Mouse (Mus musculus): Measurements from ENCODE around the gene Pld5.

Gene Pld5

DNA sequence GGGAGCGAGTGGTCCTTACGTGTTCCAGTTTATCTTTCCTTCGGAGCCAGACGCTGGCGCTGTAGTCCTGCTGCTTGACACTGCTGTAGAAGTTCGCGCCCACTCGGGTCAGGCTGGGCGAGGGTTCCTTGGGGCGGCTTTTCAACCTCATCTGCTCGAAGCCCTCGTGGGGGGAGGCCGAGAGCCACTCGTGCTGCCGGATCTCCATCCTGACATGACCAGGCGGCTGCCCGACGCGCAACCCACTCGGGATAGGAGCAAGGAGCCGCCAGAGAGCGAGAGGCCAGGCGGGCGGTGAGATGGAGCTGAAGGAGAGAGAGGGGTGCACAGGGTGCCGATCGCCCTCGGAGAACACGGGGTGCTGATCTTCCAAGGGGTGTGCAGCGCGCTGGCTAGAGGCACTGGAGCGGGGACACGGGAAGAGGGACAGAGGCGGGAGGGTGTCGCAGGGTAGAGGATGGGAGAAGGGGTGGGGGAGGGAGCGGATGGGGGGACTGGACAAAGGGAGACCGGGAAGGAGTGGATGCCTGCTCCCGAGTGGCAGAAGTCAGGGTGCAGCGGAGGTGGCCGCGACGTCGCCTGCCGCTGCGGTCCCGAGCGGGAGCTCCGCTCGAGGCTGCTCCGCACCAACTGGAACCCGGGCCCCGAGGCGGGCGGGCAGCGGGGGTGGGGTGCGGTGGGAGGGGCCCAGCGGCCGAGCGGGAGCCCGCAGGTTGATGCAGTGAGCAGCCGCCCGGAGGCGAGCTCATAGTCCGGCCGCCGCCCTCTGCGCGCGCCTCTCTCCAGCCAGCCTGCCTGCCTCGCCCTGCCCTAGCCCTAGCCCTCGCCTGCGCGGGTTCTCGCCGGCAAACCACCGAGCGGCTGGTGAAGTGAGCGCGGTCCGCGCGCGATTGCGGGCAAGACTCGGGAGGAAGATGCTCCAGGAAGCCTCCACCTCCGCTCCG lies at the start of gene Pld5:
Gene Pld5, minus strand, starts transcription at position 646 of the 944 bp plus-strand sequence.
- DNase-seq (ENCODE audit: low spot score) = peak; percentile 49

DNA sequence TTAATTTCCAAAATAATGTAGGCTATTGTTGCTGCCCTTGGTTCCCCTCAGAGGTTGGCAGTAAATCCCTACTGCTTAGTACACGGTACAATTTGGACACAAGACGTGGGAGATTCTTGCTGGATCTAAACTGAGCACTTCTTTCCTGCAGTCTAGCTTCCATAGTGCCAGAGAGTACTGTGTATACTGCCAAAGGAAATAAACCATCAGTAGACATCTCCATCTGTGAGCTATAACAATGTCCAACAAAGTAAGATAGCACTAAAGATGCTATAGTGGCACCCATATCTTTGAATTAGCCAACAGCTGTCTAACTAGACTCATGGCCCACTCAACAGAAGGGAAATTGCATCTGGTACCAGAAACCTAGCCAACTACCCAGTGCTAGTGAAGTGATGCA lies 40.0 kb upstream of the Pld5 start:
- DNase-seq (ENCODE audit: low spot score) = no peak

DNA sequence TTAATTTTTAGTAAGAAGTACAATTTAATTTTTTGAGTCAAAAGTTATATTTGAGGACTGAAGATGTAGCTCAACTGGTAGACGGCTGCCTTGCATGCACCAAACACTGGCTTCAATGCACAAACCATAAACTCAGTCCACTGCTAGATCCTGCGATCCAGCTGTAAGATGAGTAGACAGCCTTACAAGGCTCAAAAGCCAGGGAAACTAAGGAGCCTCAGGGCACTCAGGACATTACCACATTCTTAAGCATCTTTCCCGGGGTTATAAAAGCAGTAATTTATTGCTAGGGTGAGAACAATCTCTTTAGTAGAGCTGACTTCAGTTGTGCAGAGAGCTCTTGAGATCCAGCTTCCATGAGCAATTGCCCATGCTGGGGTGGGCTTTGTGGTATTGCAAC lies 35.1 kb upstream of the Pld5 start:
- no peak for DNase-seq (ENCODE audit: low spot score)

DNA sequence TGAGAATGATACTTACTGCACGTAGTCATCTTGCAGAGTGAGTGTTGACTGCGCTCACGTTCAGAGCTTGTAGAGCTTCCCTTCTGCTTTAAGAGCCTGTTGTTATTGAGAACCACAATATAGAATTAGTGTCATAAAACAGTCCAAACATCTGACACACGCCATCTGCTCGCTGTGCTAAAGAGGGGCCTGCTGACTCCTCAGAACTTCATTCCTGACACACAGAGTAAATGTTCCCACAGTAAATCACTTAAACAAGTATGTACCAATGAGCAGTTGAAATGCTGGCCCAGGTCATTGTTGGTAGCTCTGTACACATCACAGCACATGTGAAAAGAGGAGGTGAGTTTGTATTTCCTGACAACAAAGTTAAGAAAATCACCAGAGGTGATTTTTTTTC lies 14.3 kb upstream of the Pld5 start:
- DNase-seq (ENCODE audit: low spot score) = no peak

DNA sequence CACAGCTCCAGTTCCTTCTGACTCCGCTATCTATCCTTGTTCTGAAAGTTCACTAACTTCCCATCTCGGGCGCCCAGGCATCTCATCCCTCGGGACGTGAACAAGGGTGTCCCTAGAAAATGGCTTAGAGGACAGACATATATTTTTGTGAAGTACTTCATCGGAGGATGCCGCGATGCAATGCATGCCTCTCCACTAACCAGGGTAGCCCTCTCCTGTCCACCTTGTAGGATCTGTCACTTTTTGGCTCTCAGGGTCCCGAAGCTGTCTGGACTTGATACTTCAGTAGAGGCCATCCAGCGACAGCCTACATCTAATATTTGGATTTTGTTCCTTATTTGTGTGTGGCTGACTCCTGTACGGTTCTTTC lies 484 bp upstream of the Pld5 start:
- DNase-seq (ENCODE audit: low spot score) = no peak

DNA sequence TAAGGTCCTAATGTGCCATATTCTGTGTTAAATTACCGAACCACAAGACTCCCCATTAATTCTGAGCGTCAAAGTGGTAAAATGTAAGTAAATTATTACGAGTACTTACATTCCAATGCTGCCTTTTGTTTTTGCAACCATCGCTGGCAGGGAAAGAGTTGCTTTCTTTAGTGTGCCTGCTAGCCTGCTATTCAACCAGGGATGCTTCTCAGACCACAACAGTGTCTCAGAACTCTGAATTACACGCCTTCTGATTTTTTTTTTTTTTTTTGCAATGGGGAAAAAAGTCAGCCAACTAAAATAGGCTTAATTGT lies 26.4 kb downstream of the Pld5 start:
- DNase-seq (ENCODE audit: low spot score) = no peak

DNA sequence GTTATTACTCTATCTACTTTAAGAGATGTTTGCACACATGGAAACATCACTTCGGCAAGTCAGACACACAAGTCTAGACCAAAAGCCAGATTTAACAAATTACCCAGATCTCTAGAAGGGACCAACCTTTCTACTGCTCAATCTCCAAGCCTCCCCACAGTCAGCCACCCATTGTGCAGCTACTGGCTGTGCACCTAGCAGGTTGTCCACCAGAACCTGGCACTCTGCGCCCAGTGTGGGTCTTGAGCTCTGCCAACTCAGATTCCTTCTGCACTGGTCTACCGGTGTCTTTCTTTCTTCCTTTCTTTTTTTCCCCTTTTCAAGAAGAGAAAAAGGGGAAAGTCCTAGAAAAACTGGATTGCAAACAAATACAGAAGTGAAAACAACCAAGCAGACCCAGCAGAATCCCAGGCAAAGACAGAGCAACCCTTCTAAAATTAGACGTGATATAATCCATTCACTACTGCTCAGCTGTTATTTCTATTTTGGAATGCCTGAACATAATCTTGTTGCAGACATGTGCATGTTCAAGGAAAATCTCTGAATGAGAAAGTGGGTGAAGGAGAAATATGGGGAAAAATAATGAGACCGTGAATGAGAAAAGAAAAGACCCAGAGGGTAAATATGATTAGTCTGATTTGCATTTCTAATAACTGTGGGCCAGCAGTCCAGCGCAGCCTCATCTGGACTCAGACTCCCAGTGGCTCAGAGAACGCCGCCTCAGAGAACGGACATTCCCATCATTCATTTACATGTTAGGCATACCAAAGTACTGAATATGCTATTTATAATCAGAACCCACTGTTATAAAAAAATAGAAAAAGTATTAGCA lies 27.0 kb downstream of the Pld5 start:
- no peak for DNase-seq (ENCODE audit: low spot score)

DNA sequence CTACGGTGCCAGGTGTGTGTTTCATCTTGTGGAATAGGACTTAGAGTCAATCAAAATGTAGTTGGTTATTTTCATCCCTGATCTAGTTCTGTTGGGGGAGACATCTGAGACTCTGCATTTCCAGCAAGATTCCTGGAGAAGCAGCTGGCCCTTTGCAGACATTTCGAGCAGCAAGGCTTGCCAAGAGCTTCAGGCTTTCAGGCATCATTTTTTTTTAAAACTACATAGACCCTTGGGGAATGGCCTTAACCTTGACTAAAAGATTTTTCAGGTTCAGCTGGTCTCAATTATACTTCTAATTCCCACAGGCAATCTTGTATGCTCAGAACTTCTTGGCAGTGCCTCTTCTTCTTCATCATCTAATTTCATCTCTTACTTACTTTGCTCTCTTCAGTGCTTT lies 35.9 kb downstream of the Pld5 start:
- DNase-seq (ENCODE audit: low spot score) = no peak

DNA sequence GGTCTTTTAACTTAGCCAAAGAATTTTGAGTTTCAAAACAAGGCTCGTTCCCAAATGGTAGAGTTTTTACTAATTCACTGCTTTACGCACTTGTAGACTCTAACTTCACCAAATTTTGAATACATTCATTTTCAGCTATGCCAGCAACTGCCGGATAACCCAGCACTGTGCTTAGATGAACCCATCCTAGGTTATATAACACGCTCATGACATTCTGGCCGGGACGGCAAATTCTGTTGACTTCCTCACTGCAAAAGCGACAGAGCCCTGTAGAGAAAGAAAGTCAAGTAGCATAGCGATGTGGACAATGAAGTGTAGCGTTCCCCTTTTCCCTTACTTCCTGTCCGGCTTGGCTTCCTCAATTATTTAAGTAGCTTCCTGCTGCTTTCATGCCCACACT lies 51.3 kb downstream of the Pld5 start:
- DNase-seq (ENCODE audit: low spot score) = no peak

DNA sequence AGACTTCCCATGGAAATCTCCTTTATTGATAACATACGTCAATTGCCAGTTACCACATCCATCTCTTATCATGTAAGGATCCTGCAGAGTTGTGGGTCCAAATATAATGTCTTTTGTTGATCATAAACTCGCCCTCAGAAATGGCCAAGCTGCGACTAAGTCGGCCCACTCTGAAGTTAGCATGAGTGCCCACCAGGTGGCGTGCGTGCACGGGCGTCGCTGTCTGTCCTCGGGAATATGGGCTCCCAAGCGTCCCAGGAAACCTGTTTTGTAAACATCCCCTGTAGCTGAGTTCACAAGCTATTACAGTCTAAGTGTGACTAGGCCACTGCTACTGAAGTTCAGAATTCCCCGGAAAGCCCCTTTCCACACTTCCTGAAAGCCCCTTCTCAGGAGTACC lies 51.9 kb downstream of the Pld5 start:
- peak; percentile 90 for DNase-seq (ENCODE audit: low spot score)

DNA sequence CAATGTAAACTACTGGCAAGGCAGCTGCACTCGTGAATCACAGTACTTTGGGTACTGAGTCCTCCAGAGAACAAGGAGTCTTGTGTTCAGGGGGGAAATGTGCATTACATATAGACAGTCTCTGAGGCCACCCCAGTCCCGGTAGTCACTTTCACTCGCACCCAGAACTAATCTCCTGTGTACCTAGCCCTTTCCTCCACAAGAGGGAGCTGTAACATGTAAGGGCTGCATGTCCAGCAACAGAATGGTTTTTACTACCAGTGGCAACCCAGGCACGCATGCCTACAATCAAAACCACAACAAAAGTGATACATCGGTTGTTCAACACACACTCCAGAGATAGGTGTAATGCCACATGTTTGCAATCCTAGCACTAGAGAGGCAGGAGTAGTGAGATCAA lies 56.9 kb downstream of the Pld5 start:
- no peak for DNase-seq (ENCODE audit: low spot score)

DNA sequence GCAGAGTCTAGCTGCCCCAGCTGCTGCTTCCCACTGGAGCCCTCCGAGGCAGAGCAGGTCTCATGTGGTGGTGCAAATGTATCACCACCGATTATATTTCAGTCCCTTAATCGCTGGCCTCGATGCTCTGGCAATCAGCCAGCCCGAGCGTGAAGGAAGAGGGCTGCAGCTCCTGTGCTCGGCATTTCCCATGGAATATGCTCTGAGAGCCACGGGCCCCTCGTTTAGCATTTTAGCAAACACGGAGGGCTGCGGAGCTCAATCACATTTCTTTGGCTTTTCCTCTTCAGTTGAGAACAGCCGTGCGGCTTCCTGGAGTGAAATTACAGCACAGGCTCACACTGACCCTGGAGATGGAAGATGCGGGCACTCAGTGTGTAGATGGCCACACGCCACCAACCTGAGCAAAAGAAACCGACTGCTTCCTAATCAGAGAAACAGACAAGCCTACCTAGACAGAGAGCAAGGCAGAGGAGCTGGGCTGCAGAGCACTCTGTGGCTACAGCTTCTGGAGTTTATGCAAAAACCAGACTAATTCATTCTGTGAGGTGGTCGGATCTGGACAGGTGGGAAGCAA lies 61.4 kb downstream of the Pld5 start:
- DNase-seq (ENCODE audit: low spot score) = peak; percentile 58

DNA sequence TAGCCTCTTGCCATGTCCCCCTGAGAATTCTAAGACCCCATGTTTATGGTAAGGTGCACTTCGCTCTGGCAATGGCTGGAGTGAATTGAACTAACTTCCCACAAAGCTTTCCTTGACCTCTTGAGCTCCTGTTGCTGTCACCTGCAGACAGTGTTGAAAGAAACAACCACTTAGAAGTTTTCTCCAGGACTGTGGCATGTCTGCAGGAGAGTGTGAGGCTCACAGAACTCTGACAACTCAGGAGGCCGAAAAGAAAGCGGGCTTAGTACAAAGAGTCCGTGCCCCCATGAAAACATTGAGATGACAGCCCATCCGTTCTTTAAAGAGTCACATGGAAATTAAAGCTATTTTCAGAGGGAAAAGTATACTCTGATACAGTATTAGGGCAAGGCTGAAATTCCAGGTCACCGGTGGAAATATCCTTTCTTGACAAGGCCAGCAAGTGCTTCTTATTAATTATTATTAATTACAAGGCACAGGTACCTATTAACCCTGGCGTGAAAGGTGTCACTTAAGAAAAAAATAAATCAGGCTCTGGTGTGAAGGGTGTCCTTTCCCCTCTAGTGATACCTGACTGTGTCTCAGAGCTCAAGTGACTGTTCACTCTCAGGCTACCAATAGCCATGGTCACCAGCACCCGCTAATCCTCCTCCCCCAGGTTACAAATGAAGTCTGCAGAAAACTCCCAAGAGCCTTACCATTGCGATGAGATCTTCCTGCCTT lies 62.0 kb downstream of the Pld5 start:
- no peak for DNase-seq (ENCODE audit: low spot score)

DNA sequence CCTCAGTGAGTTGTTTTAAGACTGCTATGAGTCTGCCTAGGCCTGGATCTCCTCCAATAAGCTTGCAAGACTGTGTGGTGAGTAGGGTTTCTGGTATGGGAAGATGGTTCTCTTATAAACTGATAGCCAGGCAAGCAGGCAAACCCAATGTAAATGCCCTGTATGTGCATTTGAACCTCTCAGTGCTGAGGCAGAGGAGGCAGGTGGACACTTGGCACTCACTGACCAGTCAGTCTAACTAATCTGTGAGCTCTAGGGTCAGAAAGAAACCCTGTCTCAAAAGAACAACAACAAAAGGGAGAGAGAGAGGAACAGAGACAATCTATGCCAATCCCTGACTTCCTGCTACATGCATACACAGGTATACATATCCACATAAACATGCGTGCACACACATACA lies 64.3 kb downstream of the Pld5 start:
- DNase-seq (ENCODE audit: low spot score) = no peak

DNA sequence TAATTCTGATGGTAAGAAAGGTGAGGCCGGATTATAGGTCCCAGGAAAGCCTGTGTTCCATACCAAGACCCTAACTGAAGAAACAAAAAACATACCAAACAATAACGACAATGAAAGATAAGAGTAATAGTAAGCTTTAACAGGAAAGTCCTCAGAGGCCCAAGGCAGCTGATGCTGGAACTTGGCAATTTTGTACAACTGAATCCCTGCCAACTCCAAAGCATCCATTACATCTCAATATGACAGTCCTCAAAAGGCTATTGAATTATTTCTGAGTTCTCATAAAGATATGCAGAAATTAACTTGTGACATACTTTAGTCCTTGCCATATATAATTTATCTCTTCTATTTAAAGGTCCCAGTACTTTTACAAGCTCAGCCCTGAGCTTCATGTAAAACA lies 67.1 kb downstream of the Pld5 start:
- no peak for DNase-seq (ENCODE audit: low spot score)

DNA sequence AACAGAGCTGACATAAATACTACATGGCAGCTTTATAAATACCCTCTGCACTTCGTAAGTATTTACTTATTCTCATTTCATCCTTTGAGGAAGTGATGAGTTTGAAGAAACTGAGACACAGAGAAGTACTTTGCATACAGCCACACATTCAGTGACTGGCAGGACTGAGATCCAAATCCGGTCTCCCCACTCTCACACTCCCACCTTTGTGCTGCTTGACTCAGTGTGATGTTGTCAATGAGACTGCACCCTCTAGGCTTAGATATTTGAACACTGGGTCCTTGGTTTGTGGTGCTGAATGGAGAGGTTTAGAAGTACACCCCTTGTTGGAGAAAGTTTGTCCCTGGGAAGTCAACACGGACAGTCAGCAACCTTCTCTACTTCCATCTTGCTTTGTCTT lies 72.8 kb downstream of the Pld5 start:
- DNase-seq (ENCODE audit: low spot score) = no peak

DNA sequence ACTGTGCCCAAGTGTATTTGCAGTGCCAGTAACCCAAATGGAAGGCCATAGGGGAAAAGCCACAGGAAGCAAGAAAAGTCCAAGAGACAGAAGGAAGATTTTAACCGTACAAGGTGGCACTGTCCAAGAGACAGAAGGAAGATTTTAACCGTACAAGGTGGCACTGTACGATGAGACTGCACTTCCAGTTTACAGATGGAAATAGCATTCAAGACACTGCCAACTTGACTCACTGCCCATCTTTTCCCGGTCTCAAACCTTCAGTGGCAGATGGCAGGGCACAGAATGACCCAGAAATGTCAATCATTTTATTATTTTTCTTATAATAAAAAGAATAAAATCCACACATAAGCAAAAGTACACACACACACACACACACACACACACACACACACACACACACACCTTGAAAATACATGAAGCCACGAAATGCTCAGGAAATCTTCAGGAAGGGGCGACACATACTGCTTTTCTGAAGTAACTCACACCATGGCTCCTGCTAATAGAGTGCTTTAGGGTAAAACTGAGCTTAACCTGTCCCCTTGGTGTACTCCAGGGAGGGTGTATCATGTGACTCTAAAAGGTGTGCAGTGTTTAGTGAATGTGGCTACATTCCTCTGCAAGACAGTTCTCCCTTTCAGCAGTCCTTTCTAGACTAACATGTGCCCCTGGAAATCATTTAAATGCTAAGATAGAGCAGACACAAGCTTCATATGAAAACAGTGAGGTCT lies 77.9 kb downstream of the Pld5 start:
- DNase-seq (ENCODE audit: low spot score) = no peak

DNA sequence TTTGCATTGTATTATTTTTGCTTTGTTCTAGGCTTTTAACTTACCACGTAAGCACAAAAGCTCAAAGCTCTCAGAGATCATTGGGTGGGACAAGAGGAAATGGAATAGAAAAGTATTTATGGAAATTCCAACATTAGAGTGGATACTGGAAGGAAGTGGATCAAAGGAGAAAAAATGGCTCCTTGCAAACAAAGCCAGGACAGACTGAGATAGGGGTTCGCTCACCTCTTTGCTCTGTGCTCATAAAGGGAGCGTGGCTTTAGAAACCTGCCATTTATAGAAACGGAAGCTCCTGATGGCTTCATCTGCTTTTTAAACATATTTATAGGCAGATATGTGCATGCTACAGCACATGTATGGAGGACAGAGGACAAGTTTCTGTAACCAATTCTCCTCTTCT lies 78.8 kb downstream of the Pld5 start:
- no peak for DNase-seq (ENCODE audit: low spot score)

DNA sequence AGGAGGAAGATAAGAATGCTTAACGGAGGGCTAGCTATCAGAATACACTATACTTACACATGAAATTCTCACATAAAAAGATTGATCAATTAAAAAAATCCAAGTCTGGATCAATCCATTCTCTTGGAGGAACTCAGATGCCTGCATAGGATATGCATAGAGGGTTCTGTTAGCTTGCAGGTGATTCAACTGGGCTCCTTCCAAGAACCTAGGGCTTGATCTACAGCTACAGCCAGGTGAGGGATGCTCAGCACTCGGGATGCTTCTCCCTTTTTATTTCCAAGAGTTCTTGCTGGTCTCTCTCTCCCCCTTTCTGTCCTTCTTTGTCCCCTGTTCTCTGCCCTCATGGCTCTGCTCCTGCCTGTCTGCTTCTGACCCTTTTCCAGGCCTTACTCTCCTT lies 80.4 kb downstream of the Pld5 start:
- DNase-seq (ENCODE audit: low spot score) = no peak

DNA sequence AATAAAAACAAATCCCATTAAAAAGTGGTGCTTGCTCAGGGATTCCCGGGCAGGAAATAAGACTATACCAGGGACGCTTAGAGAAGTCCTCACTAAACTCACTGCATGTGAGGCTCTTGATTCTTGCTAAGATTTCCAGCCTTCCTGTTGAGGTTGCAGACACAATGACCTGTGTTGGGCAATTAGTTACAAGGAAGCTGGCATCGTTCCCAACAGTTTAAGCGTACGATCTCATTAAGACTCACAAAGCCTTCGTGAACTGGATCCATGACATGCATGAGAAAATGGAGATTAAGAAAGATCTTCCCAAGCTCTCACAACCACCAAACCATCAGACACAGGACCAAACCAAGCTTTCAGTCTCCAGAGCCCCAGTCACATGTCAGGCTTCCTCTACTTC lies 91.1 kb downstream of the Pld5 start:
- DNase-seq (ENCODE audit: low spot score) = no peak

DNA sequence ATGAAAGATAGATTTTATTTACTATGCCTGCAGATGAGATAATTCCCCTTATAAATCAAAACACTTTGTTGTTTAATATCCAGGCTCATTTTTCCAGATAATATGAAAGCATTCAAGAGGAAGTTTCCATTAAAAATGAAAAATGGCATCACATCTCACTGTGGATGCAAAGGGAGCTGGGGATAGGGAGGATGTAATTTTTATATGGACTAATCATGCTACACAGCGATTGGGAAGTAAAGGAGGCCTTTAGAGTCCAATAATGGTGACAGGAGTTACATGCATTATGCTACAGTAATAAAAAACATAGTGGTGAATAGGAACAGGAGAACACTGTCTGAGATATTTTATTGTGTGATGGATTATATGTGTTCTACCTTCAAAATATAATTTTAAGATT lies 100.1 kb downstream of the Pld5 start:
- DNase-seq (ENCODE audit: low spot score) = no peak

DNA sequence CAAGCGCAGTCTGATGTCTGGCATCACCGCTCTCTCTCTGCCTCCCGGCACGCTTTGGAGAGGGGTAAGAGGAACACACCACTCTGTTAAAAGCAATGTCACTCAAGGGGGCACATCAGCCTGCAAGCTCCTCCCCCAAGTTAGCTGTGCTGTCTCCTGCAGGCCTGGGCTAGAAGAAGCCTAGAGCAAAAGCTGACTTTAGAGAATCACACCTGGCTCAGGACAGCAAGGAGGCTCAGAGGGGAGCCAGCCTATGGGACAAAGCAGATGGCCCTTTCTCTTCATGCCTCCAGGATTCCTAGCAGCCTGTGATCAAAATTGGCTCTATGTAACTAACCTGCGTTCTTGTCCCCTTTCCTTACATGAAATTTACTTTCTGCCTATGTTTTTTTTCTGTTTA lies 107.3 kb downstream of the Pld5 start:
- no peak for DNase-seq (ENCODE audit: low spot score)
